Mouse (Mus musculus) embryo, embryonic 11 days (tissue): ENCODE results near the gene Evpl.
A peak's percentile ranks its signal among the peaks of the same experiment; 100 is the strongest.

ENCODE experiments used
- DNase-seq: peaks from one replicate; pipeline ENCODE4 v3.0.0-alpha.2; 2015

The Evpl gene

GRCm38 (mm10) chr11:116212847-116213246 lies 25.0 kb downstream of the Evpl start:
- DNase-seq, result no peak

GRCm38 (mm10) chr11:116210696-116211095 lies 27.2 kb downstream of the Evpl start:
- no peak for DNase-seq

- no peak for DNase-seq
These were observed 28.6 kb downstream of the Evpl start for GRCm38 (mm10) chr11:116209257-116209656.

DNA sequence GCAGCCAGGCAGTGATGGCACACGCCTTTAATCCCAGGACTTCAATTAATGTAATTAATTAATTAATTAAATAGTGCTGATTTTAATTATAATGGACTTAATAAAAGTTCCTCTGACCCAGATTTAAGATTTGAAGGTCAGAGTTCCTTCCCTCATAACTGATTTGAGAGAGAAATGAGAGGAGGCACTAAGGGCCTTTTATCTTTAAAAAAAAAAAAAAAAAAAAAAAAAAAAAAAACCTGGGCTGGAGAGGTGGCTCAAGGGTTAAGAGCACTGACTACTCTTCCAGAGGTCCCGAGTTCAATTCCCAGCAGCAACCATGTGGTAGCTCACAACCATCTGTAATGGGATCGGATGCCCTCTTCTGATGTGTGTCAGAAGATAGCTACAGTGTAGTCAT lies 29.2 kb downstream of the Evpl start:
- DNase-seq, result no peak

- DNase-seq, result no peak
These were observed 31.2 kb downstream of the Evpl start for GRCm38 (mm10) chr11:116206678-116207077.

DNA sequence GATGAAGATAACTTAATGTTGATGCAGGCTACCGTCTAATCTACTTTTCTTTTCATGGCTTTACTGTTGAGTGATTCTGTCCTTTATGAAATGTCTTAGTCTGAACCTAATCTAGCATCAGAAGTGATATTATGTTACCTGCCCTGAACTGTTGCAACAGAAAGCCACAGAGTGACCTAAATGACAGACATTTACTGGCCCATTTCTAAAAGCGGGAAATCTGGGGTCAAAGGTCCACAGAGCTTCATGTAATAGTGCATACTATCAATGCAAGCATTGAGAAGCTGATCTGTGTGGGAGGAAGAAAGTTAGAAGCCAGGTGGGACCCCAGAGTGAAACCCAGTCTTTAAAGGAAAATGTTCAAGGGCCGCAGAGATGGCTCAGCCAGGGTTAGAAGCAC lies 34.7 kb downstream of the Evpl start:
- DNase-seq, result no peak

- no peak for DNase-seq
These were observed 36.7 kb downstream of the Evpl start for GRCm38 (mm10) chr11:116201151-116201550.

DNA sequence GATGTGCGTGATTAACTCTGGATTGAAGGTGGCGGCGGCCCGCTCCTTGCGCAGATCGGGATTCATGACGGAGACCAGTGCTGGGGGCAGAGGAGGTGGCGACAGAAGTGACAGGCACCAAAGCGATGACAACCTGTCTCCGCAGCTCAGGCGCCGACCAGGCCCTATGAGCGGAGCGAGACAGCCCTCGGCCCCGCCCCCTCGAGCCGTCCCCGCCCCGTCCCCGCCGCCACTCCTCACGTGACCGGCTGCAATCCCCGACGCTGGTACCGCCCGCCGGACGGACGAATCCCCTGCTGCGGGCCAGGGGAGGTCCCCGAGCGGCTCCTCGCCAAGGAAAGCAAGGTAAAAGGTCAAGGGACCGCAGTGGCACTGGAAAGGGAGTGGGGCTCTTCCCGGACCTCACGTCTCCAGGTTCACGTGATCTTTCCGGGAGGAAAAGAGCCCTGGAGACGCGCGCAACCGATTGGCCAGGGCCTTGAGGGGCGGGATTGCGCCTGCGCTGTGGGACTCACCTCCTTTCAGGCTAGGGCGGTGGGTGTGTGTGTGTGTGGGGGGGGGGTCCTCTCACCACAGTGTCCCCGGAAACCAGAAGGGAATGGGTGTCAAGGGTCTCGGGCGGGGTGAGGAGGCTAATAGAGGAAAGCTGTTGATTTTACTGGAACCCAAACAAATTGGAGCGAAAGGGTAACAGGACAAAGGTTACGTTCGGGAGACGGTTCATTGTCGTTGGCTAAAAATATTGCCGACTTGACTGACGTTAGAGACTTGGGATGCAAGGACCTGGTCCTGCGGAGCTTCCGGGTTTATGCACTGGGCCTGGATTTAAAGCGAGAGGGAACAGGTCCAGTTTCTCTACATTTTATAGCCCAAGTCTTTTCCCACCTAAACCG lies 39.0 kb downstream of the Evpl start, which contains the start of the genes Ten1 and Acox1:
TSS of gene Ten1 (plus strand) at position 217 of the 893 bp plus-strand sequence.
TSS of gene Acox1 (minus strand) at position 407 of the 893 bp plus-strand sequence.
- peak; percentile 97 for DNase-seq

DNA sequence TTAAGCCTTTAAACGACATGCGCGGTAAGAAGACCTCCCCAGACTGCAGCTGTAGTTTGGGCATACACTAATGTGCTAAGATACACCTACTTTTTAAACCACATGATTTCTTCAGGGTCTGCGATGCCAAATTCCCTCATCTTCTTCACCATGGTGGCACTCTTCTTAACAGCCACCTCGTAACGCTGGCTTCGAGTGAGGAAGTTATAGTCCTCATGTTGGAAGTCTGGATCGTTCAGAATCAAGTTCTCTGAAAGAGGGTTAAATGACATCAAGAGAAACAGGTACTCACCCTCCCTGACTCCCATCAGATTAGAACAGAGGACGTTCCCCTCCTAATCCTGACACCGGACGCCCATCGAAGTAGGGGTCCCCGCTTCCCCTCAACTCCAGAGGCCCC lies 39.7 kb downstream of the Evpl start:
- DNase-seq, result no peak

DNA sequence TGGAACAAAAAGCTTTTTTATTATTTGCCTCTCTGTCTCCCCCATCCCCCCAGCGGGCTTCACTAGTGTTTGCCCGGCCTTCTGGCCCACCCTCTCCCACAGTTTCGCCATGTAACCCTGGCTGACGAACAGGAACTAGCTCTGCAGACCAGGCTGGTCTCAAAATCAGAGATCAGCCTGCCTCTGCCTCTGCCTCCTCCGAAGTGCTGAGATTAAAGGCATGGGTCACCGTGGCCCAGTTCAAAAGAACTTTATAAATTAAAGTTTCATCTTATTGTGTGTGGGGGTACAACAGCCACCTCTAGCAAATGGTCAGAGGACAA lies 40.3 kb downstream of the Evpl start:
- no peak for DNase-seq

GRCm38 (mm10) chr11:116196866-116197583 lies 40.9 kb downstream of the Evpl start:
- DNase-seq, result no peak

- no peak for DNase-seq
These were observed 41.5 kb downstream of the Evpl start for GRCm38 (mm10) chr11:116196336-116196735.

DNA sequence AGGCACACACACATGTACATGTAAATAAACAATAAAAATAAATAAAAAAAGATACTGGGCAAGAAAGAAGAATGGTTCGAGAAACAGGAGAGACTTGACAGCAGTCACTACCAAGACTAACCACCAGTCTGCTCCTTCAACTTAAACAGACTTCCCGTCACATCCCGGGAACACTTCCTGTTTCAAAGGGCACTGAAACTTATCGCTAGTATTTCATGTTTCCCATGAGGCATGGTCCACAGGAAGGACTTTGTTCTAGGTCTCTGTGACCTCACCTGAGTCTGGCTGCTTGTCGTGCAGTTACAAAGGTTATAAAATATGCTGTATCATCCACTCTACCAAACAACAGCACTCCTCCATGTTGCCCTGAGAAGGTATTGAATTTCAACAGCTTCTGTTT lies 42.6 kb downstream of the Evpl start:
- DNase-seq, result no peak

GRCm38 (mm10) chr11:116194619-116195018 lies 43.3 kb downstream of the Evpl start:
- no peak for DNase-seq

DNA sequence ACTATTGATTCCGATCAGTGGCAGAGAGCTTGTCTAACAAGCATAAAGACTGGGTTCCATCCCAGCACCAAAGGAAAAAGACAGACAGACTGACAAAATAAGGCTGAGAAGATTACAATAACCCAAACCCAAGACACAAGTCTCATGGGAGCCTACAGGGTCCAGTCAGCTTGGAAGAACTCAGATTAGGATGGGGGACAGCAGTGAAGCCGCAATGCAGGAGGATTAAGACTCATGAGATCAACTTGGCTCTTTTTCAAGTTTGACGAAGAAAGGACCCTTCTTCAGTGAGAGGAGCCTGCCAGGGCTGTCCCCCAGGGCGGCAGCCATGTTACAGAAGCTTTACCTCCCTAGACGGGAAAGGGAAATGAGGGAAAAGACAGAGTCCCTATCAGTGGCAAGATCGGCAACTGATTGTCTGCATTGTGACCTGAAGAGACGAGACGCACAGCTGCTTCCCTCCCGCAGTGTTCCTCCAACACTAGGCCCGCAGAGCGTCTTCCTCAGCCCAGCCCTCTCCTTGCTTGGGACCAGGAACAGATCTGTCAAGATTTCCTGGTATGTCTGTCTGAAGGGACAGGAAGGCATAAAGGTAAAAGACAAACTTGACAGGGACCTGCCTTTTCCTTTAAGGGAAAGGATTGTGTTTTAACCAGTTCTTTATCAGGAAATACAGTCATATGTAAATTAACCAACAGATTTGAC lies 50.5 kb downstream of the Evpl start:
- DNase-seq, result no peak

DNA sequence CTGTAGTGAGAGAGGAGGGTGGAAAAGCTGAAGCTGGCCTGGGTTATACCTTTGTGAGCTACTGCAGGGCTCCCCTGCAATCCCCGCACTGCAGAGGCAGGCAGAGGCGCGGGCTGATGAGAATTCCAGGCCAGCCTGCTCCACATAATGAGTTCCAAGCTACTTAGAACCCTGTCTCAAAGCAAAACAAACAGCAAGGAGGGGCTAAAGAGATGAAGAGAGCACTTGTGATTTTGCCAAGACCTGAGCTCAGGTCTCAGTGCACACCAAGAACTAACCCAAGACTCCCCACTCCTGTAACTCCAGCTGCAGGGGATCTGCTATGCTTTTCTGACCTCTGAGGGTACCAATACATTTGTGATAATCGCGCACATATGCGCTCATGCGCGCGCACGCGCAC lies 51.5 kb downstream of the Evpl start:
- DNase-seq, result no peak

GRCm38 (mm10) chr11:116185836-116186235 lies 52.0 kb downstream of the Evpl start:
- DNase-seq, result no peak

GRCm38 (mm10) chr11:116178411-116179121 lies 59.3 kb downstream of the Evpl start:
- no peak for DNase-seq

- no peak for DNase-seq
These were observed 61.9 kb downstream of the Evpl start for GRCm38 (mm10) chr11:116176010-116176409.

GRCm38 (mm10) chr11:116174775-116175448 lies 63.0 kb downstream of the Evpl start:
- no peak for DNase-seq

GRCm38 (mm10) chr11:116171959-116172358 lies 65.9 kb downstream of the Evpl start:
- no peak for DNase-seq
